In genomic region chr14:17433346-17433745, GRCm38 (mm10) we compare ENCODE assay signal across 25 mouse cellular contexts.
"Had no signal": no experiment of that assay in that cellular context is flagged by ENCODE, and none has a peak within 500 bp of the region (broad histone marks: within the 10 kb centered on the region; RNA-seq: fewer than 3 reads in every experiment).

No protein-coding gene starts in this region.

- H3K27ac ChIP-seq: heart, adult 2 months; heart, embryonic 13.5 days; heart, embryonic 15.5 days; hindbrain, embryonic 13.5 days; hindbrain, embryonic 15.5 days; hindbrain, postnatal 0 days; kidney, embryonic 15.5 days; kidney, postnatal 0 days; limb, embryonic 13.5 days; limb, embryonic 15.5 days; liver, embryonic 12.5 days; liver, embryonic 14.5 days had no signal

- DNase-seq: forebrain, postnatal 0 days; gastrocnemius, postnatal 14 days; gastrocnemius, postnatal 36 days; heart, adult 11 months; heart, adult 2 months; heart, postnatal 14 days; heart, postnatal 36 days; kidney, adult 11 months; kidney, adult 2 months; kidney, adult 9 months; kidney, postnatal 14 days; kidney, postnatal 36 days; layer of hippocampus, postnatal 36 days; left cerebral cortex, postnatal 4 days had no signal

- H3K4me3 ChIP-seq: heart, adult 2 months; heart, embryonic 13.5 days; heart, embryonic 15.5 days; hindbrain, embryonic 13.5 days; hindbrain, embryonic 15.5 days; kidney, embryonic 15.5 days; limb, embryonic 13.5 days; limb, embryonic 15.5 days; liver, embryonic 12.5 days had no signal
